13 mouse cellular contexts compared by ENCODE assay signal in the genomic region with DNA sequence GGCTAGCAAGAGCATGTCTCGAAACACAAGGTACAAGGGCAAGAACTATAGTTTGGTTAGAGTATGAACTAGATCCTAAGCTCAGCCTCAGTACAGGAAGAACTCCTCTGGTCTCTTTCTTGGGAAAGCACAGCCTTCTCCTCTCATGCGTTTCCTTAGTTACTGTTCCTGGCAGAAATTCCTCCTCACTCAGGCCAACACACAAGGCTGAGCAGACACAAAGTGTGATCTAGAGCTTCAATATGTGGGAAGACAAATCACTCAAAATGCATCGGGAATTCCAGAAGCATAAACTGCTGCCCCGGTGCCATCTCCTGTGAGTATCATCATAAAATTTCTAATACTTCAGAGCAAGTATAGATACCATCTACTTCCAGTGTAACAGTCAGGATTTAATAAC.
DNase-seq lines count a peak whose midpoint lies in the region; ATAC-seq and TF ChIP-seq lines count a peak whose summit lies in the region.
"Had no signal": no experiment of that assay in that cellular context is flagged by ENCODE, and none has a peak within 500 bp of the region (broad histone marks: within the 10 kb centered on the region; RNA-seq: fewer than 3 reads in every experiment).

No protein-coding gene starts in this region.

- ATAC-seq in lung, postnatal 0 days: no peak
- no peak for ATAC-seq in activated CD4-positive, CD25-positive, alpha-beta regulatory T cell, adult 4 months
- ATAC-seq: inflammation-experienced regulatory T-cells, adult 6 months had no signal

- peak; percentile 28 to 60 for DNase-seq in cerebellum, postnatal 14 days
- no peak for DNase-seq in cerebellum, adult 8-10 months
- peak; percentile 7 for DNase-seq in lung, postnatal 0 days (ENCODE audit: low spot score)
- DNase-seq in lung, adult 2 months: no peak
- peak; percentile 20 to 41 for DNase-seq in layer of hippocampus, adult 2 months (ENCODE audit: low spot score in 2 of 2)
- DNase-seq in right cerebral cortex, postnatal 36 days (ENCODE audit: low spot score in 2 of 2): peak; percentile 11 to 31
- DNase-seq in natural killer cell, adult 2 months (ENCODE audit: low spot score in 2 of 2): no peak
- DNase-seq: kidney, postnatal 36 days; midbrain, embryonic 14.5 days had no signal

- TF ChIP-seq CTCF in lung, postnatal 0 days (IDR thresholded peaks at IDR 0.05): no peak
- no peak for TF ChIP-seq CTCF in lung, adult 2 months (IDR thresholded peaks at IDR 0.05; ENCODE audit: insufficient read depth, low read length)
- no peak for TF ChIP-seq CTCF in layer of hippocampus, adult 2 months (conservative IDR thresholded peaks at IDR 0.05)

- TF ChIP-seq EP300 in lung, postnatal 0 days (IDR thresholded peaks at IDR 0.05): no peak

- no peak overlapping the region for H3K9ac ChIP-seq in lung, postnatal 0 days (replicated peaks; ENCODE audit: low read depth)
- H3K9ac ChIP-seq: lung, embryonic 15.5 days; neural tube, embryonic 15.5 days had no signal

- no peak for TF ChIP-seq POLR2A in lung, adult 2 months (IDR thresholded peaks at IDR 0.05; ENCODE audit: borderline replicate concordance, extremely low read depth, low read depth, low read length)

- no peaks in the 10 kb centered on the region for H3K36me3 ChIP-seq in lung, postnatal 0 days (ENCODE audit: insufficient read depth, low read length)
- H3K36me3 ChIP-seq: lung, embryonic 15.5 days; neural tube, embryonic 15.5 days had no signal

- no peaks in the 10 kb centered on the region for H3K27me3 ChIP-seq in lung, postnatal 0 days (replicated peaks; ENCODE audit: insufficient read depth, low read length)
- H3K27me3 ChIP-seq: lung, embryonic 15.5 days; neural tube, embryonic 15.5 days had no signal

- no peak overlapping the region for H3K4me3 ChIP-seq in lung, postnatal 0 days (ENCODE audit: low read depth, low read length)
- H3K4me3 ChIP-seq in lung, adult 2 months (replicated peaks; ENCODE audit: extremely low read depth, low read depth, low read length): no peak overlapping the region
- H3K4me3 ChIP-seq in layer of hippocampus, adult 2 months: no peak overlapping the region
- H3K4me3 ChIP-seq: lung, embryonic 15.5 days; neural tube, embryonic 15.5 days had no signal

- H3K9me3 ChIP-seq in lung, postnatal 0 days (ENCODE audit: low read length): no peaks in the 10 kb centered on the region
- H3K9me3 ChIP-seq: lung, embryonic 15.5 days; neural tube, embryonic 15.5 days had no signal

- 52% methylated on average over 4 of the region's 4 CpGs for WGBS in lung, postnatal 0 days
- 60% methylated on average over 4 of the region's 4 CpGs for WGBS in lung, adult 2 months

- no peak overlapping the region for H3K27ac ChIP-seq in lung, postnatal 0 days (ENCODE audit: low read length)
- peak overlapping the region; percentile 49 for H3K27ac ChIP-seq in layer of hippocampus, adult 2 months
- H3K27ac ChIP-seq: lung, embryonic 15.5 days; neural tube, embryonic 15.5 days had no signal

- no peaks in the 10 kb centered on the region for H3K4me1 ChIP-seq in lung, postnatal 0 days (ENCODE audit: insufficient read depth, low read depth, low read length)
- H3K4me1 ChIP-seq in lung, adult 2 months (ENCODE audit: control insufficient read depth, insufficient read depth, low read length): no peaks in the 10 kb centered on the region
- H3K4me1 ChIP-seq: lung, embryonic 15.5 days; neural tube, embryonic 15.5 days had no signal

- H3K4me2 ChIP-seq in lung, postnatal 0 days (replicated peaks; ENCODE audit: low read depth, low read length): no peak overlapping the region
- H3K4me2 ChIP-seq: lung, embryonic 15.5 days; neural tube, embryonic 15.5 days had no signal

Comparison
In these comparisons a context has a peak if more than half of its experiments do, and no peak if none do; other contexts are left out.
1. DNase-seq: peak in cerebellum, postnatal 14 days (2 of 2), lung, postnatal 0 days (single experiment), layer of hippocampus, adult 2 months (2 of 2) and right cerebral cortex, postnatal 36 days (2 of 2); none in cerebellum, adult 8-10 months (single experiment), lung, adult 2 months (single experiment) and natural killer cell, adult 2 months (0 of 2).